Mouse (Mus musculus) small intestine, adult 2 months (tissue): Measurements from ENCODE around the gene Ercc2.

Experiments
- CTCF ChIP-seq: fragments of 200-500 bp; IDR thresholded peaks from 2 replicates; pipeline ENCODE4 v1.5.1; 2012; ENCODE audit warnings: low read depth, mild to moderate bottlenecking, control low read depth, inconsistent platforms, low read length, moderate library complexity, mixed read lengths; ENCODE audit not compliant: insufficient replicate concordance, insufficient read length; ENCODE audit errors: extremely low read depth
- POLR2A ChIP-seq: fragments of 200-500 bp; IDR thresholded peaks from 2 replicates; pipeline ENCODE4 v1.6.1; 2012; ENCODE audit warnings: low read depth, mild to moderate bottlenecking, control low read depth, inconsistent platforms, low read length, moderate library complexity

DNA sequence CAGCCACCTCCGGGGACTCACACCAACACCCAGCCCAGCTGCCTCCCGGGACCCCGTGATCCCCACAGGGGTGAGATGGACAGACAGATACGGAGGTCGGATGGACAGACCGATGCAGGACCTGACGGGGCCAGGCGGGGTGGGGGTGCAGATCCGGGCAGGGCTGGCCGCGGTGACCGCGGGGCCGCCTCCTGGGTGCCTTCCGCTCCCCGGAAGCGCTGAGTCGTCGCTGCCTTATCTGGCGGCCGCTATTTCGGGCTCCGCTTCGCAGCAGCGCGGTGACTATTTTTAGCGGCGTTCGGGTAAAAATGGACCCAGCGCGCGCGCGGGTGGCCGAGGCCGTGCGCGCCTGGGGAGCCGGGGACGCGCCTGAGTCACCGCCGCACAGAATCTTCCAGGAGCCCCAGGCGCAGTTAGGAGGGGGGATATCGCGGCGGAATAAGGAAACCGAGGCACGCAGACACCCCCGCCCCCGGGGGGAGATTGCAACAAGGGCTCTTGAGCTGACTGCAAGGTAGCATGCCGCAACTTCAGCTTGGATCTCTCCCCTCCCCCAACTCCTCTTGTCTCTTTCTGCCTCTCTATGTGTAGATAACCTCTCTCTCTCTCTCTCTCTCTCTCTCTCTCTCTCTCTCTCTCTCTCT lies 49.0 kb upstream of the Ercc2 start:
- TF ChIP-seq POLR2A (no peak), CTCF (no peak)
